Mouse (Mus musculus): ENCODE measurements around the gene Panx3. TPM values are rescaled to one million over a fixed set of nuclear protein-coding genes. Genes with fewer than 3 reads are reported as not detected.

The Panx3 gene
- total and polyA plus RNA-seq, 3 experiments: not detected

DNA sequence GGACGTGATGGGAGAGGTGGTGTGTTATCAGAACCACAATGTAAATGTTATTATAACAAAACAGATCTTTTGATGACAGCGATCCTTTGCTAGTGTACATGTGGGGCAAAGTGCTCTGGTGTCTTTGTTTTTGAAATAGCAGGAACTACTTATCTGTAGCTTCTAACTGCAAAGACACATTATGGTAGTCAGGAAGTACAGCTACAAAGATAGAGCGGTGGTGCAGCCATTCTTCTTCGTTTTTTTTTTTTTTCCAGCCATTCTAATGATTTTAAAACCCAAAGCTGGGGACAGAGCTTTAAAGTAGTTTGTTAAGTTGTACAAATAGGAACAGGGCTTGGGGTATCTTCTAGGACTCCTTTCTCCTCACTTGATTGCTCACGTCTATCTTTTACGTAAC lies 9.6 kb downstream of the Panx3 start:
- Histone ChIP-seq H3K79me2 (replicated peaks; ENCODE audit: control insufficient read depth, insufficient read depth, low read length) (no peaks in the 10 kb centered on the region), H3K4me3 (no peak overlapping the region), H3K27me3 (ENCODE audit: control insufficient read depth, insufficient read depth, low read length) (no peaks in the 10 kb centered on the region), H3K4me1 (ENCODE audit: control insufficient read depth, insufficient read depth, low read length) (no peaks in the 10 kb centered on the region), H3K36me3 (ENCODE audit: control insufficient read depth, insufficient read depth, low read length) (peaks cover 3% of the 10 kb centered on the region), H3K27ac (no peak overlapping the region), H3K9ac (ENCODE audit: low read depth, low read length) (no peak overlapping the region)
- intact Hi-C loops (cut with DNase I): no loop called here
- 56% methylated on average over 6 of the region's 6 CpGs for WGBS
- TF ChIP-seq CTCF (IDR thresholded peaks at IDR 0.05) (no peak), EP300 (IDR thresholded peaks at IDR 0.05; ENCODE audit: insufficient read depth, low read depth, low read length) (no peak), POLR2A (IDR thresholded peaks at IDR 0.05; ENCODE audit: insufficient read depth, low read depth, low read length) (no peak)
- DNase-seq: no peak

DNA sequence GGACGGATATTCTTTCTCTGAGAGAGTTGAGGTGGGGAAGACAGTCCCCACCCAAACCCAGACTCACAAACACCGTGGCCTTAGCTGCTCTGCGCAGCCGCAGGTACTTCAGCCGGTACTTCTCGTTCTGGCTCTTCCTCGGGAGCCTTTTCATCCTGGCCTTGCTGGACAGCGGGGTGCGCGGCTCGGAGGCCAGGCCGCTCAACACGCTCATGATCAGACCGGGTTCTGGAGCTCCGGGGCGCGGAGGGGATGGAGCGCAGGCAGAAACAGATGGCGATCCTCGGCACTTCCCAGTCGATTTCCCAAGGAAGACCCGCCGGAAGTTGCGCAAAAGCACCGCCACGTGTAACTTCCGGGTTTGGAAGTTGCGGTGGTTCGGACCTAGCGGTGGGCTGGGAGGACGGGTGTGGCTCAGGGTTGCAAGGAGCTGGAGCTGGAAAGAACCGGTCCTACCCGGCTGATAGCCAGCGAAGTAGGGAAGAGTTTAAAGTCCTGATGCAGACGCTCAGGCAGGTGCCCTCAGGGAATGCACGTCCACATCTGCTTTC lies 12.0 kb downstream of the Panx3 start, which contains the start of gene Tbrg1:
TSS of gene Tbrg1 (minus strand) at position 382 of the 551 bp plus-strand sequence.
- Histone ChIP-seq H3K27ac (peak within 1 kb of the TSS; percentile 83), H3K4me3 (peak within 1 kb of the TSS; percentile 69), H3K79me2 (replicated peaks; ENCODE audit: control insufficient read depth, insufficient read depth, low read length) (no peaks in the 10 kb centered on the region), H3K36me3 (ENCODE audit: control insufficient read depth, insufficient read depth, low read length) (peaks cover 9% of the 10 kb centered on the region), H3K9ac (ENCODE audit: low read depth, low read length) (peak within 1 kb of the TSS; percentile 73), H3K4me1 (ENCODE audit: control insufficient read depth, insufficient read depth, low read length) (no peaks in the 10 kb centered on the region), H3K27me3 (ENCODE audit: control insufficient read depth, insufficient read depth, low read length) (no peaks in the 10 kb centered on the region)
- peak; percentile 35 for TF ChIP-seq CTCF (IDR thresholded peaks at IDR 0.05)
- peak; percentile 45; the same call in 1 of the 2 replicates for TF ChIP-seq EP300 (IDR thresholded peaks at IDR 0.05; ENCODE audit: insufficient read depth, low read depth, low read length)
- peak; percentile 84 for TF ChIP-seq POLR2A (IDR thresholded peaks at IDR 0.05; ENCODE audit: insufficient read depth, low read depth, low read length)
- under 1% methylated on average over 36 of the region's 36 CpGs for WGBS
- intact Hi-C loops (cut with DNase I): no loop called here
- peak; percentile 89 to 90 for DNase-seq

DNA sequence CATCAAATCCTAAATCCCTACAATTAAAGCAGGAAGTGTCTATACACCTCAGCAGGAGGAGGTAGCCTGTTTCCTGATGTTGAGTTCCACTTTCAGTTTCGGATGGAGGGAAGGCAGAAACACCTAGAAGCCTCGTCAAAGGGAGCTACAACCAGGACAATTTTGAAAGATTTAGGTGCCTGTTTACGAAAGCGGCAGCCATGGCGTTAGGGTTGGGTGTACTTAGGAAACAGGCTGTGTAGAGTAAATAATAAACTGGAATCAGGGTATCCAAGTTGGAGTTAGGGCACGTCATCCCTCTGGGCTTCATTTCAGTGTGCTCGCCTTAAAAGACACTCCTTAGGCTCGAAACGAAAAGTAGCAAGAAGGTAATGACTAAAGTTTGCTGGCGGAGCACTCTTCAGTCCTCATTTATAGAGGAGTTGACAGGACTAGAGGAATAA lies 12.6 kb downstream of the Panx3 start:
- peak; percentile 17 to 34 for DNase-seq
- H3K79me2 ChIP-seq (replicated peaks; ENCODE audit: control insufficient read depth, insufficient read depth, low read length): no peaks in the 10 kb centered on the region
- no peaks in the 10 kb centered on the region for H3K27me3 ChIP-seq (ENCODE audit: control insufficient read depth, insufficient read depth, low read length)
- H3K27ac ChIP-seq: peak overlapping the region; percentile 83
- 2% methylated on average over 10 of the region's 10 CpGs for WGBS
- no peaks in the 10 kb centered on the region for H3K4me1 ChIP-seq (ENCODE audit: control insufficient read depth, insufficient read depth, low read length)
- peak overlapping the region; percentile 69 for H3K4me3 ChIP-seq
- peaks cover 9% of the 10 kb centered on the region for H3K36me3 ChIP-seq (ENCODE audit: control insufficient read depth, insufficient read depth, low read length)
- intact Hi-C loops (cut with DNase I): no loop called here
- TF ChIP-seq POLR2A (IDR thresholded peaks at IDR 0.05; ENCODE audit: insufficient read depth, low read depth, low read length) (no peak), CTCF (IDR thresholded peaks at IDR 0.05) (no peak), EP300 (IDR thresholded peaks at IDR 0.05; ENCODE audit: insufficient read depth, low read depth, low read length) (no peak)
- peak overlapping the region; percentile 73 for H3K9ac ChIP-seq (ENCODE audit: low read depth, low read length)

DNA sequence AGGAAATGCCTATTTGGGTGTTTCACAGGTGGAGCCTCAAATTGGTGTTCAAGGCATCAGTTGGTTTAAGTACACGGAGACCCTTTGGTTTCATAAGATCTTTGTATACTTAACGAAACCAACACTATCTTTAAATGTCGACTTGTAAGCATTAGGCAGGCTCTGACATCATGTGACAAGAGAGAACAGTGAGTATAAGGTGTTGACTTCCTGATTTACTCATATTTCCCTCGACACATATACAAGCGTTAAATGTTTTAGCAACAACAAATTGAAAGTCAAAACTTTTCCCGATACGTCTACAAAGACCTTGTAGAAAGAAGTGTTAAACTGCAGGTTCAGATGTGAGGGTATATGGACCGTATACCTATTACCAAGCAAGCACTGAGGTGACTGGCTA lies 13.1 kb downstream of the Panx3 start:
- intact Hi-C loops (cut with DNase I): no loop called here
- no peak for DNase-seq
- peak overlapping the region; percentile 69 for H3K4me3 ChIP-seq
- TF ChIP-seq POLR2A (IDR thresholded peaks at IDR 0.05; ENCODE audit: insufficient read depth, low read depth, low read length) (no peak), CTCF (IDR thresholded peaks at IDR 0.05) (no peak), EP300 (IDR thresholded peaks at IDR 0.05; ENCODE audit: insufficient read depth, low read depth, low read length) (no peak)
- no peak overlapping the region for H3K9ac ChIP-seq (ENCODE audit: low read depth, low read length)
- H3K27me3 ChIP-seq (ENCODE audit: control insufficient read depth, insufficient read depth, low read length): no peaks in the 10 kb centered on the region
- peaks cover 9% of the 10 kb centered on the region for H3K36me3 ChIP-seq (ENCODE audit: control insufficient read depth, insufficient read depth, low read length)
- no peaks in the 10 kb centered on the region for H3K4me1 ChIP-seq (ENCODE audit: control insufficient read depth, insufficient read depth, low read length)
- 34% methylated on average over 8 of the region's 8 CpGs for WGBS
- H3K27ac ChIP-seq: peak overlapping the region; percentile 83
- no peaks in the 10 kb centered on the region for H3K79me2 ChIP-seq (replicated peaks; ENCODE audit: control insufficient read depth, insufficient read depth, low read length)

DNA sequence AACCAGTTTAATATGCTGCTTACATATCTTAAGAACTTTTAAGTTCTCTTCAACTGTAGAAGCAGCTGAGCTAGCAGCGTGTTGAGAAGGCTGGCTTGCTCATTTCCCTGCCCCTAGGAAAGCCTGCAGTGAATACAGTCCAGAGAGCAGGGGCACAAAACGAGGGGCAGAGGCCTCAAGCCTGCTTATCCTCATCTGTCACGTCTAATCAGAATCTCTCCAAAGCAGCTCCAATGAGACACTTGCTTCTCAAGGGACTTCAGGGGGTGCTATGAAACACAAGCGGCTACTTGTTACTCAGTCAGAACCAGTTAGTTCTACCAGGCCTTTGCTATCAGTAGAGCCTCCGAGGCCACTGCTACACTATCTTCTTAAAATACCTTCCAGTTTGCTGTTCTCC lies 15.2 kb downstream of the Panx3 start:
- no peaks in the 10 kb centered on the region for H3K27me3 ChIP-seq (ENCODE audit: control insufficient read depth, insufficient read depth, low read length)
- intact Hi-C loops (cut with DNase I): no loop called here
- no peak overlapping the region for H3K9ac ChIP-seq (ENCODE audit: low read depth, low read length)
- no peak for TF ChIP-seq POLR2A (IDR thresholded peaks at IDR 0.05; ENCODE audit: insufficient read depth, low read depth, low read length)
- no peak for TF ChIP-seq CTCF (IDR thresholded peaks at IDR 0.05)
- no peak for TF ChIP-seq EP300 (IDR thresholded peaks at IDR 0.05; ENCODE audit: insufficient read depth, low read depth, low read length)
- H3K4me1 ChIP-seq (ENCODE audit: control insufficient read depth, insufficient read depth, low read length): no peaks in the 10 kb centered on the region
- H3K27ac ChIP-seq: no peak overlapping the region
- no peaks in the 10 kb centered on the region for H3K79me2 ChIP-seq (replicated peaks; ENCODE audit: control insufficient read depth, insufficient read depth, low read length)
- H3K36me3 ChIP-seq (ENCODE audit: control insufficient read depth, insufficient read depth, low read length): peaks cover 9% of the 10 kb centered on the region
- DNase-seq: no peak
- H3K4me3 ChIP-seq: no peak overlapping the region
- 62% methylated on average over 5 of the region's 5 CpGs for WGBS

DNA sequence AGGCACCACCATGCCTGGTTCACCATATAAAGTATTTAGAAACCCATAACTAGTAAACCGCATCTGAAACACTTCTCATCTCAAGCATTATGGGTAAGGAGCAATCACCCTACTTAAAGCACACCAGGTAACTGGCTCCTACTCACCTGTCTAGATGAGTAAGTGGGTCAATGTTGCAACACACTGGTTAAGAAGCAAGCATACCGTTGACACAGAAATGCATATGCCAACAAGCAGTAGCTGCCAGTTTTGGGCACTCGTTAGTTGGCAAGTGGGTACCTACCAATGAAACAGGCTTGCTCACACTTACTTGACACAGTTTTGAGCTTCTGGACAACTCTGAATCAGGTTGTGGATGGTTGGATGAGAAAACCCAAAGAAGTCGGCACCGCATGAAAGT lies 18.4 kb downstream of the Panx3 start:
- Histone ChIP-seq H3K9ac (ENCODE audit: low read depth, low read length) (no peak overlapping the region), H3K27me3 (ENCODE audit: control insufficient read depth, insufficient read depth, low read length) (no peaks in the 10 kb centered on the region), H3K27ac (no peak overlapping the region), H3K79me2 (replicated peaks; ENCODE audit: control insufficient read depth, insufficient read depth, low read length) (no peaks in the 10 kb centered on the region), H3K4me1 (ENCODE audit: control insufficient read depth, insufficient read depth, low read length) (no peaks in the 10 kb centered on the region), H3K36me3 (ENCODE audit: control insufficient read depth, insufficient read depth, low read length) (peaks cover 8% of the 10 kb centered on the region), H3K4me3 (no peak overlapping the region)
- no peak for DNase-seq
- intact Hi-C loops (cut with DNase I): no loop called here
- WGBS: 98% methylated on average over 5 of the region's 5 CpGs
- TF ChIP-seq CTCF (IDR thresholded peaks at IDR 0.05) (no peak), EP300 (IDR thresholded peaks at IDR 0.05; ENCODE audit: insufficient read depth, low read depth, low read length) (no peak), POLR2A (IDR thresholded peaks at IDR 0.05; ENCODE audit: insufficient read depth, low read depth, low read length) (no peak)

Measured in heart, adult 2 months (tissue).